Mouse (Mus musculus): ENCODE results near the gene Dlg1.

DNA sequence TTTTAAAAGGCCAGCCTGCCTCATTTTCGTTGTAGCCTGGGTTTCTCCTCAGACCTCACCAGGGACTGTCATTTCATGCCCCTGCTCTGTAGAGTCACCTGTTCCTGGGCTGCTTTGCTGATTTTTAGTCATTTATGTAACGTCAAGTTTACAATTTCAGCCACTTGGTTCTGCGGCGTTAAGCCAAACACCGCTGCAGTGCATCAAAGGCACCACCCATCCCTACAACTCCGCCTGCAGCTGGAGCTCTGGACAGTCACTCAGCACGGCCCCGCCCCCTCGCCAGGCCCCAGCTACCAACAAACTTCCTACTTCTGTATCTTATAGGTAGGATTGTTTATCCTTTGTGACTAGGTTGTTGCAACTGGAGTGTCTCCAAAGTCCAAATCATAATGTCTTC lies 243.7 kb downstream of the Dlg1 start:
- TF ChIP-seq CTCF (conservative IDR thresholded peaks at IDR 0.05; ENCODE audit: insufficient read depth, insufficient read length, low read depth, low read length) (no peak), POLR2A (IDR thresholded peaks at IDR 0.05; ENCODE audit: low read depth, low read length) (no peak)
